Mouse (Mus musculus) heart, postnatal 0 days (tissue): Measurements from ENCODE around the gene Gm4787. TPM values are rescaled to one million over a fixed set of nuclear protein-coding genes. Genes with fewer than 3 reads are reported as not detected.

Source experiments
- ATAC-seq: fragments of 200-750 bp; cut with Nextera tagmentation; 2 replicates; pipeline ENCODE4 v1.8.0; 2017; ENCODE audit warnings: low read depth, moderate number of reproducible peaks, moderate library complexity; ENCODE audit not compliant: insufficient read depth
- DNase-seq: peaks from one replicate; pipeline ENCODE4 v3.0.0-alpha.2; 2016; ENCODE audit warnings: low spot score
- H3K27ac ChIP-seq: fragments of 300-500 bp; sonication (generic); 2 replicates; pipeline ENCODE4 v1.5.1; 2014; ENCODE audit warnings: low read depth, mild to moderate bottlenecking
- H3K27me3 ChIP-seq: fragments of 300-500 bp; sonication (generic); 2 replicates; pipeline ENCODE4 v1.6.1; 2014; ENCODE audit warnings: low read length, mixed read lengths; ENCODE audit not compliant: control insufficient read depth, insufficient read depth
- H3K36me3 ChIP-seq: fragments of 300-500 bp; sonication (generic); replicated peaks from 2 replicates; pipeline ENCODE4 v1.6.1; 2014; ENCODE audit warnings: low read length, mixed read lengths; ENCODE audit not compliant: control insufficient read depth, insufficient read depth
- H3K4me1 ChIP-seq: fragments of 300-500 bp; sonication (generic); 2 replicates; pipeline ENCODE4 v1.6.1; 2014; ENCODE audit warnings: antibody characterized with exemption; ENCODE audit not compliant: control insufficient read depth, insufficient read depth
- H3K4me2 ChIP-seq: fragments of 300-500 bp; sonication (generic); 2 replicates; pipeline ENCODE4 v1.6.1; 2014; ENCODE audit warnings: low read depth, mild to moderate bottlenecking, low read length, moderate library complexity
- H3K4me3 ChIP-seq: fragments of 300-500 bp; sonication (generic); 2 replicates; pipeline ENCODE4 v1.5.1; 2014; ENCODE audit warnings: low read depth, low read length
- H3K9ac ChIP-seq: fragments of 300-500 bp; sonication (generic); replicated peaks from 2 replicates; pipeline ENCODE4 v1.6.1; 2014; ENCODE audit warnings: low read depth, low read length, mixed read lengths
- H3K9me3 ChIP-seq: fragments of 300-500 bp; sonication (generic); replicated peaks from 2 replicates; pipeline ENCODE4 v1.6.1; 2016; ENCODE audit warnings: low read length; ENCODE audit not compliant: control insufficient read depth
- CTCF ChIP-seq: IDR thresholded peaks from 2 replicates; pipeline ENCODE4 v1.5.1; 2016; ENCODE audit warnings: antibody characterized with exemption, control low read depth, low read depth
- EP300 ChIP-seq: IDR thresholded peaks from 2 replicates; pipeline ENCODE4 v1.6.1; 2016; ENCODE audit warnings: antibody characterized with exemption, low read depth
- WGBS: fragments of 180-500 bp; shearing (Covaris S2); extraction: QIAGEN DNeasy Blood & Tissue Kit; methylation state at CpG from one replicate; pipeline ENCODE4 v1.1.7; 2014; 5-methylcytosine and 5-hydroxymethylcytosine counted together
- polyA plus RNA-seq: library from polyadenylated mRNA; unstranded; fragments of >200 nt; fragmentation: Nextera tagmentation; extraction: Ambion mirVana; gene quantifications from 2 replicates; pipeline ENCODE4 v1.2.1, GENCODE M21; 2015
- total RNA-seq: library from RNA; depleted of rRNA; stranded (reverse); fragments of >200 nt; gene quantifications from 2 replicates; pipeline ENCODE4 v1.2.3, GENCODE M21; 2014; ENCODE audit warnings: low replicate concordance; rRNA removed

The Gm4787 gene
- total and polyA plus RNA-seq, 2 experiments from 2014 or later, result 0.05 TPM; not detected in 1

DNA sequence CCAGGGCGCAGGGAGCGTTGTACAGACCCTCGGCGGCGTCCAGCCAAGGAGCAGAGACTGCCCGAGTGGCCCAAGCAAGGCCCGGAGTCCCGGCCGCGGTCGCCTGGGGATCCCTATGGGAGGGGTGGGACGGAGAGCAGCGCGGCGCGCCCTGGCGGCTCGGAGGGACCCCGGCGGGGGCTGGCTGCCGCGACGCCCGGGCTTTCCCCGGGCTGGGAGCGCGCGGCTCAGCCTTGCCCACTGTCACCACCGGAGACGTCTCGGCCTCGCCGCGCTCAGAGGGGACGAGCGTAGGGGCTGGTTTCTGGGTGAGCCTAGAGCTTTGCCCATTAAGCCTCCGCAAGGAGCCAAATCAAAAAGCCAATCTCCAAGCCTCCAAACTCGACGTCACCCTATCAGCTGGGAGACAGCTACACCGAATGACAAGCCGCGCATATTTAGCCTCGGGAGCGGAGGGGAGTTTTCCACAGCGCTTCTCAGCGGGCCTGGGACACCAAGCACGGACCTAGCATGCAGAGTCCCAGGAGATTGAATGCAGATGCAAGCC, 46.3 kb downstream of the Gm4787 start, which contains the start of gene Slc8a3:
Gene Slc8a3, minus strand, starts transcription at position 306 of the 547 bp plus-strand sequence.
- Histone ChIP-seq H3K4me3 (peak within 1 kb of the TSS; percentile 52), H3K9me3 (no peaks in the 10 kb centered on the region), H3K27me3 (peaks cover 43% of the 10 kb centered on the region), H3K4me1 (no peaks in the 10 kb centered on the region), H3K27ac (no peak within 1 kb of the TSS), H3K4me2 (peak within 1 kb of the TSS; percentile 91), H3K9ac (peak within 1 kb of the TSS; percentile 46), H3K36me3 (no peaks in the 10 kb centered on the region)
- WGBS, result under 1% methylated on average over 45 of the region's 47 CpGs
- DNase-seq, result no peak
- TF ChIP-seq EP300, result no peak
- no peak for TF ChIP-seq CTCF
- ATAC-seq, result no peak

GRCm38 (mm10) chr12:81331937-81332874, 47.1 kb downstream of the Gm4787 start:
- WGBS, result 2% methylated on average over 54 of the region's 54 CpGs
- Histone ChIP-seq H3K4me3 (peak overlapping the region; percentile 52), H3K4me1 (no peaks in the 10 kb centered on the region), H3K9me3 (no peaks in the 10 kb centered on the region), H3K9ac (peak overlapping the region; percentile 46), H3K27ac (no peak overlapping the region), H3K27me3 (peaks cover 43% of the 10 kb centered on the region), H3K36me3 (no peaks in the 10 kb centered on the region), H3K4me2 (peak overlapping the region; percentile 91)
- ATAC-seq, result 0 out of 2 replicates have a peak, but pooled peaks have one; percentile 33
- TF ChIP-seq CTCF, result no peak
- no peak for TF ChIP-seq EP300
- DNase-seq, result no peak

DNA sequence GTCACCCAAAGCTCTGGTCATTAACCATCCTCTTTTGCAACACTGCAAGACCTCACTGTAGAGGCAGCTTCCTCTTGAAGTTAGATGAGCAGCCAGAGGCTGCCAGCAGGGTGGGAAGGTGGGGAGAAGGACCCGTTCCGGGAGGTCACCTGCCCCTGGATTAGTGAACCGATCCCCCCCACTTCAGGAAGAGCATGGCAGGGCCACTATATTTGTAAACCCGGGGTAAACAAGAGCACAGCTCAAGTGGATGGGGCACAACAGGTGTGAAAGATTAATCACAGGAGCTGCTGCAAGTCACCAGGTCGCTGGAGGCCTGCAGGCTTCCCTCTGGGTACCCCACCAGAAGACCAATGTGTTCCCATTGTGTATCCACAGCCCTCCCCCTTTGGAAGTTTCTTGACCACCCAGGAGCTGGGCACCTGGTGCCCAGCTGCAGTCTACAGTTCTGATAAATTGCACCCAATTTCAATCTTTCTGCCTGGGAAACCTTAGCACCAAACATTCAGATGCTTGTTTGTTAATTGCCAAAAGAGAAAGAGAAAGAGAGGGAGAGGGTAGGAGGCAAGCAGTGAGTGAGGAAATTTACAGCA, 48.1 kb downstream of the Gm4787 start:
- no peaks in the 10 kb centered on the region for H3K4me1 ChIP-seq
- no peak overlapping the region for H3K9ac ChIP-seq
- no peaks in the 10 kb centered on the region for H3K9me3 ChIP-seq
- WGBS, result 51% methylated on average over 5 of the region's 5 CpGs
- H3K27ac ChIP-seq, result no peak overlapping the region
- H3K4me3 ChIP-seq, result no peak overlapping the region
- TF ChIP-seq CTCF (no peak), EP300 (no peak)
- H3K27me3 ChIP-seq, result peaks cover 43% of the 10 kb centered on the region
- DNase-seq (no peak), ATAC-seq (no peak)
- H3K36me3 ChIP-seq, result no peaks in the 10 kb centered on the region
- no peak overlapping the region for H3K4me2 ChIP-seq

Other genes starting within 250 kb of the Gm4787 start
- gene Slc8a3, start 46.3 kb downstream of the Gm4787 start, total RNA-seq, result 0.85 TPM in 1 of 2 replicates, not detected in the other
- gene Slc8a3, start 46.3 kb downstream of the Gm4787 start, polyA plus RNA-seq, result 0.15 and 0.23 TPM in 2 replicates
- gene Adam4, start 42.5 kb upstream of the Gm4787 start, total RNA-seq, result 0.43 and 1.5 TPM in 2 replicates
- 0.11 and 0.22 TPM in 2 replicates for gene Adam4, start 42.5 kb upstream of the Gm4787 start, polyA plus RNA-seq
- gene Cox16, start 105.7 kb upstream of the Gm4787 start, total RNA-seq, result 52.6 and 57.9 TPM in 2 replicates
- 131 and 149 TPM in 2 replicates for gene Cox16, start 105.7 kb upstream of the Gm4787 start, polyA plus RNA-seq
- gene Gm20498, start 153.4 kb upstream of the Gm4787 start, total RNA-seq, result 43.6 and 46.5 TPM in 2 replicates
- gene Gm20498, start 153.4 kb upstream of the Gm4787 start, polyA plus RNA-seq, result 25.4 and 27.8 TPM in 2 replicates
- 17.2 and 58.7 TPM in 2 replicates for gene Synj2bp, start 153.4 kb upstream of the Gm4787 start, total RNA-seq
- 25.7 and 26.0 TPM in 2 replicates for gene Synj2bp, start 153.4 kb upstream of the Gm4787 start, polyA plus RNA-seq
- 0.04 TPM in 1 of 2 replicates, not detected in the other for gene Adam21, start 189.0 kb upstream of the Gm4787 start, total RNA-seq
- 0.04 TPM in 1 of 2 replicates, not detected in the other for gene Adam21, start 189.0 kb upstream of the Gm4787 start, polyA plus RNA-seq
- 13.5 and 35.6 TPM in 2 replicates for gene Med6, start 215.5 kb upstream of the Gm4787 start, total RNA-seq
- gene Med6, start 215.5 kb upstream of the Gm4787 start, polyA plus RNA-seq, result 31.6 and 31.8 TPM in 2 replicates